Mouse (Mus musculus): ENCODE data around the gene Rusc1.

GRCm38 (mm10) chr3:89087338-89088110 lies 5.6 kb downstream of the Rusc1 start:
- peak; percentile 79 for TF ChIP-seq CTCF (conservative IDR thresholded peaks at IDR 0.05; ENCODE audit: low read length)
- no peak for TF ChIP-seq POU5F1 (IDR thresholded peaks at IDR 0.05; ENCODE audit: borderline replicate concordance, low read length)

Measured in E14TG2a.4 (cell line).